Mouse (Mus musculus): ENCODE data around the gene Dnase2a.

Dnase2a gene

GRCm38 (mm10) chr8:84936962-84937546, 28.7 kb downstream of the Dnase2a start, which contains the start of gene Mast1:
Gene Mast1, minus strand, starts transcription at chr8:84937359.
- peak; percentile 68 to 85 for DNase-seq (ENCODE audit: low spot score in 2 of 2)

- DNase-seq (ENCODE audit: low spot score in 2 of 2): no peak
These were observed 29.5 kb downstream of the Dnase2a start for GRCm38 (mm10) chr8:84937620-84938485.

GRCm38 (mm10) chr8:84943699-84944098, 35.3 kb downstream of the Dnase2a start:
- no peak for DNase-seq (ENCODE audit: low spot score in 2 of 2)

GRCm38 (mm10) chr8:84944478-84945160, 36.3 kb downstream of the Dnase2a start:
- DNase-seq (ENCODE audit: low spot score in 2 of 2): peak in 1 of 2 experiments; percentile 48

GRCm38 (mm10) chr8:84945235-84945632, 36.9 kb downstream of the Dnase2a start:
- peak in 1 of 2 experiments; percentile 34 for DNase-seq (ENCODE audit: low spot score in 2 of 2)

- peak in 1 of 2 experiments; percentile 74 for DNase-seq (ENCODE audit: low spot score in 2 of 2)
These were observed 37.5 kb downstream of the Dnase2a start for GRCm38 (mm10) chr8:84945633-84946527.

GRCm38 (mm10) chr8:84946528-84947240, 38.3 kb downstream of the Dnase2a start, which contains the start of gene Rtbdn:
Gene Rtbdn, plus strand, starts transcription at chr8:84946991.
- DNase-seq (ENCODE audit: low spot score in 2 of 2): peak in 1 of 2 experiments; percentile 56

GRCm38 (mm10) chr8:84947241-84947545, 38.8 kb downstream of the Dnase2a start:
- no peak for DNase-seq (ENCODE audit: low spot score in 2 of 2)

GRCm38 (mm10) chr8:84949753-84950152, 41.4 kb downstream of the Dnase2a start:
- no peak for DNase-seq (ENCODE audit: low spot score in 2 of 2)

- no peak for DNase-seq (ENCODE audit: low spot score in 2 of 2)
These were observed 44.4 kb downstream of the Dnase2a start for GRCm38 (mm10) chr8:84952612-84953255.

GRCm38 (mm10) chr8:84956768-84957167, 48.4 kb downstream of the Dnase2a start:
- DNase-seq (ENCODE audit: low spot score in 2 of 2): peak; percentile 68 to 83

GRCm38 (mm10) chr8:84959811-84960210, 51.5 kb downstream of the Dnase2a start:
- no peak for DNase-seq (ENCODE audit: low spot score in 2 of 2)

GRCm38 (mm10) chr8:84963952-84964351, 55.6 kb downstream of the Dnase2a start:
- no peak for DNase-seq (ENCODE audit: low spot score in 2 of 2)

GRCm38 (mm10) chr8:84965731-84966291, 57.5 kb downstream of the Dnase2a start:
- peak; percentile 83 to 90 for DNase-seq (ENCODE audit: low spot score in 2 of 2)

GRCm38 (mm10) chr8:84966603-84967002, 58.2 kb downstream of the Dnase2a start:
- DNase-seq (ENCODE audit: low spot score in 2 of 2): no peak

GRCm38 (mm10) chr8:84967532-84968304, 59.4 kb downstream of the Dnase2a start:
- DNase-seq (ENCODE audit: low spot score in 2 of 2): no peak

GRCm38 (mm10) chr8:84968650-84969049, 60.3 kb downstream of the Dnase2a start:
- no peak for DNase-seq (ENCODE audit: low spot score in 2 of 2)

GRCm38 (mm10) chr8:84969241-84970134, 61.1 kb downstream of the Dnase2a start, which contains the start of the genes Gm49661, Prdx2 and Rnaseh2a:
Gene Gm49661, minus strand, starts transcription at chr8:84969433.
Gene Prdx2, plus strand, starts transcription at chr8:84969587.
Gene Rnaseh2a, minus strand, starts transcription at chr8:84969767.
- DNase-seq (ENCODE audit: low spot score in 2 of 2): peak in 1 of 2 experiments; percentile 78

Measured in cerebellum, postnatal 4 days (tissue).